Mouse (Mus musculus) midbrain, embryonic 16.5 days (tissue): Measurements from ENCODE around the gene Ehd2. TPM values are rescaled to one million over a fixed set of nuclear protein-coding genes. Genes with fewer than 3 reads are reported as not detected.

ENCODE experiments used
- polyA plus RNA-seq: library from polyadenylated mRNA; unstranded; fragments of >200 nt; fragmentation: Nextera tagmentation; extraction: Ambion mirVana; gene quantifications from 2 replicates; pipeline ENCODE4 v1.2.1, GENCODE M21; 2015

Gene Ehd2
- polyA plus RNA-seq, 1 experiment from 2014 or later: 4.9 TPM

Other genes with a start within 250 kb of the Ehd2 start
- not detected in 2 replicates for gene Obox5, start 217.4 kb downstream of the Ehd2 start, polyA plus RNA-seq
- not detected in 2 replicates for gene Obox6, start 127.9 kb downstream of the Ehd2 start, polyA plus RNA-seq
- gene Crx, start 87.6 kb downstream of the Ehd2 start, polyA plus RNA-seq: 0.24 and 0.27 TPM in 2 replicates
- not detected in 2 replicates for gene Crxos, start 85.0 kb downstream of the Ehd2 start, polyA plus RNA-seq
- gene Selenow, start 45.2 kb downstream of the Ehd2 start, polyA plus RNA-seq: 1,578 and 1,695 TPM in 2 replicates
- gene Nop53, start 21.5 kb downstream of the Ehd2 start, polyA plus RNA-seq: 108 and 110 TPM in 2 replicates
- 5.9 and 7.7 TPM in 2 replicates for gene Bicra, start 80.4 kb upstream of the Ehd2 start, polyA plus RNA-seq
- 0.14 and 0.15 TPM in 2 replicates for gene Zfp541, start 94.2 kb upstream of the Ehd2 start, polyA plus RNA-seq
- gene Napa, start 130.9 kb upstream of the Ehd2 start, polyA plus RNA-seq: 218 and 245 TPM in 2 replicates
- gene Kptn, start 152.3 kb upstream of the Ehd2 start, polyA plus RNA-seq: 50.6 and 53.6 TPM in 2 replicates
- 0.73 and 1.0 TPM in 2 replicates for gene Slc8a2, start 162.3 kb upstream of the Ehd2 start, polyA plus RNA-seq
- gene Meis3, start 207.5 kb upstream of the Ehd2 start, polyA plus RNA-seq: 143 and 147 TPM in 2 replicates